Mouse (Mus musculus): Measurements from ENCODE around the gene Sema4d. TPM values are rescaled to one million over a fixed set of nuclear protein-coding genes. Genes with fewer than 3 reads are reported as not detected.

The Sema4d gene
- polyA plus RNA-seq, 1 experiment from 2014 or later: 5.4 TPM

DNA sequence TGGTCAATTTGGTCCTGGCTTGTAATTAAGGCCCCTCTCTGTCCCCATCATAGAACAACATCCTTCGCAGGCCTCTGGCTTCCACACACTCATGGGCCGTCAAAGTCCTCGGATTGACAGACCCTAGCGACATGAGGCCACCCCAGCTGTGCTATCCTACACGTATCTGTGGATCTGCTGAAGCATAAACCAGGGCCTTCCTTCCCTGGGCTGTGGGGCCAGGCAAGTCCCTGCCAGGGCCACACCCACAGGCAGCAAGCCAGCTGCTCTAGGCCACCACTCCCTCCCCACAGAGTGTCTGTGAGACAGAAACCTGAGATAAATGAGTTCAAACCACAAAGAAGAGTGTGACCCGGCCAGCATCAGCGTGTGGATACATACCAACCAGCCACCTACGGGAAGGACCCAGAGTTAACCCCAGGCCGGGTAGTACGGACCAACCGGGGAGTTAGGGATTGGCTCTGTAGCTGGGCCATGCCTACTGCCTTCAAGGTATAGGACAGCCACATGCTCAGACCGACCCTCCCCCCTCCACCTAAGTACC, 45.5 kb downstream of the Sema4d start:
- H3K36me3 ChIP-seq: no peaks in the 10 kb centered on the region
- WGBS: 64% methylated on average over 12 of the region's 12 CpGs
- ATAC-seq (ENCODE audit: insufficient number of reproducible peaks, insufficient read depth, low FRiP score, low TSS enrichment, low read depth): peak; percentile 38; the same call in 1 of the 2 replicates
- no peaks in the 10 kb centered on the region for H3K9me3 ChIP-seq
- H3K4me2 ChIP-seq: no peak overlapping the region
- H3K27me3 ChIP-seq: no peaks in the 10 kb centered on the region
- H3K9ac ChIP-seq (replicated peaks): 0 out of 2 replicates have a peak overlapping the region, but pooled peaks have one; percentile 27
- no peak overlapping the region for H3K27ac ChIP-seq
- H3K4me3 ChIP-seq (replicated peaks): no peak overlapping the region
- H3K4me1 ChIP-seq (replicated peaks): peaks cover 41% of the 10 kb centered on the region

DNA sequence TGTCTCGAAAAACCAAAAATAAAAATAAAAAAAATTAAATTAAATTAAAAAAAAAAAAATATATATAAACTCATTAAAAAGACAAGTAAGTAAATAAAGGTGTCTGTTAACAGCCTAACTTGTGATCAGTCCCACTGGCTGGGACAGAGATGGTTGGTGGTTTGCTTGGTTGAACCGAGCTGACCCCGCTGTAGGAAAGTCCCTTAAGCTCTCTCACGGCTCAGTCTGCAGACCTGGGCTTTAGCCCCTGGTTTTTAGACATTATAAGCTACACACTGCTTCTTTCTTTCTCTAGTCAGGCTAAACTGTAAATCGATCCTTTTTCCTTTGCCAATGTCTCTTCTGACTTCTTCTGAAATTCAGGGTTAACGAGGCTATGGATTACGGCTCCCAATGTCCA, 46.5 kb downstream of the Sema4d start:
- Histone ChIP-seq H3K4me2 (no peak overlapping the region), H3K4me1 (replicated peaks) (peaks cover 34% of the 10 kb centered on the region), H3K27ac (no peak overlapping the region), H3K36me3 (no peaks in the 10 kb centered on the region), H3K9me3 (no peaks in the 10 kb centered on the region), H3K27me3 (no peaks in the 10 kb centered on the region), H3K4me3 (replicated peaks) (no peak overlapping the region), H3K9ac (replicated peaks) (no peak overlapping the region)
- ATAC-seq (ENCODE audit: insufficient number of reproducible peaks, insufficient read depth, low FRiP score, low TSS enrichment, low read depth): no peak
- WGBS: 78% methylated on average over 7 of the region's 7 CpGs

DNA sequence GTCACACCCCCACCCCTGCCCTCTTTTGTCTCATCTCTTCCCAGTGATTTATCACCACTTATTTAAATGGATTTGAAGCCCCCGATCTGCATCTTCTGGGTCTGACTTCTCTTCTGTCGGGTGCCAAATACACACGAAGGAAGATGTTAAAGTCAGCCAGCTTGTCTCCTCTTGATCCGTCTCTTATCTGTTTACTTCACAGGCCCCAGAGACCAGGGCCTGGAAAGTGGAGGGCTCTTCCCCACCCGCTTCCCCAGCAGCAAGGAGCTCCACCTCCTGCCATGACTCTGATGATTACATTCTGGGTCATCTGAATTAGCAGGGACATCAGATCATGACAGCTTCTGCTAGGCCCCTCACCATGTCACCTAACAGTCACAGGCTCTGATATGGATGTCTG, 47.7 kb downstream of the Sema4d start:
- Histone ChIP-seq H3K4me3 (replicated peaks) (no peak overlapping the region), H3K4me1 (replicated peaks) (peaks cover 34% of the 10 kb centered on the region), H3K36me3 (no peaks in the 10 kb centered on the region), H3K9me3 (no peaks in the 10 kb centered on the region), H3K27me3 (no peaks in the 10 kb centered on the region), H3K9ac (replicated peaks) (no peak overlapping the region), H3K4me2 (no peak overlapping the region), H3K27ac (no peak overlapping the region)
- 38% methylated on average over 5 of the region's 5 CpGs for WGBS
- ATAC-seq (ENCODE audit: insufficient number of reproducible peaks, insufficient read depth, low FRiP score, low TSS enrichment, low read depth): no peak

DNA sequence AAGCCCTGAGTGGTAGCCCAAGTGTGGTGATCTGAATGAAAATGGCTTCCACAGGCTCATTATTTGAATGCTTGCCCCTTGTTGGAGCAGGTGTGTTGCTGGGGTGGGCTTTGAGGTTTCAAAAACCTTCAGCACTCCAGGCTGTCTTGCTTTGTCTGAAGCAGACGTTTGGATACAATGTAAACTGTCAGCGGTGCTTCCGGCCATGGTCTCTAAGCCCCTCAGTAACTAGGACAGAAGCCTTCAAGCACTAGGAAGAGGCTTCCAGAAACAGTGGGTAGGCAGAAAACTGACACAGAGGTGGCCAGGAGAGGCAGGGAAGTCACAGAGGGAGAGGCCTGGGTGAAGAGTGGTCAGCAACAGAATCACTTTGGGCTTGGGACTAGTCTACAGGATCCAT, 49.7 kb downstream of the Sema4d start:
- Histone ChIP-seq H3K9ac (replicated peaks) (no peak overlapping the region), H3K4me2 (no peak overlapping the region), H3K4me3 (replicated peaks) (no peak overlapping the region), H3K4me1 (replicated peaks) (peaks cover 18% of the 10 kb centered on the region), H3K27ac (no peak overlapping the region), H3K9me3 (no peaks in the 10 kb centered on the region), H3K27me3 (no peaks in the 10 kb centered on the region), H3K36me3 (no peaks in the 10 kb centered on the region)
- WGBS: 84% methylated on average over 3 of the region's 3 CpGs
- no peak for ATAC-seq (ENCODE audit: insufficient number of reproducible peaks, insufficient read depth, low FRiP score, low TSS enrichment, low read depth)

DNA sequence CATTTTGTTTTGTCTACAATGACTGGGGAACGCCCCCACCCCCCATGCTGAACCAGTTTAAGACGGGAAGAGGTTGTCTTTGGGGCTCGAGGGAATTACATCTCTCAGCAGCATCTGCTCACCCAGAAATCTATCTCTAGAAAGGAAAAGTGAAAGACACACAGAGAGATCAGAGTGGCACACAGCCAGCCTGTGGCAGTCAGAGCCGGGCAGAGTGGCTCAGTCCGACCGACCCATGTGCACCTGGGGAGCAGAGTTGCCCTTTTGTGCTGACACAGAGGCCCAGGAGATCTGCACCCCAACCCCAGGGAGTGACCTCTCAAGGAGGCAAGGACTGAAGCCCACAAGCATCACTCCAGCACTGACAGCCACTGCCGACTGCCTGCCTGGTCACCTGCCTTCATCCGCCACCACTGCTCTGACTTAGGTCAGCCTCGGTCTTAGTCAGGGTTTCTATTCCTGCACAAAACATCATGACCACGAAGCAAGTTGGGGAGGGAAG, 50.9 kb downstream of the Sema4d start:
- Histone ChIP-seq H3K4me1 (replicated peaks) (peaks cover 6% of the 10 kb centered on the region), H3K9ac (replicated peaks) (no peak overlapping the region), H3K27me3 (no peaks in the 10 kb centered on the region), H3K4me2 (no peak overlapping the region), H3K9me3 (no peaks in the 10 kb centered on the region), H3K36me3 (no peaks in the 10 kb centered on the region), H3K27ac (no peak overlapping the region), H3K4me3 (replicated peaks) (no peak overlapping the region)
- no peak for ATAC-seq (ENCODE audit: insufficient number of reproducible peaks, insufficient read depth, low FRiP score, low TSS enrichment, low read depth)
- 85% methylated on average over 10 of the region's 10 CpGs for WGBS

DNA sequence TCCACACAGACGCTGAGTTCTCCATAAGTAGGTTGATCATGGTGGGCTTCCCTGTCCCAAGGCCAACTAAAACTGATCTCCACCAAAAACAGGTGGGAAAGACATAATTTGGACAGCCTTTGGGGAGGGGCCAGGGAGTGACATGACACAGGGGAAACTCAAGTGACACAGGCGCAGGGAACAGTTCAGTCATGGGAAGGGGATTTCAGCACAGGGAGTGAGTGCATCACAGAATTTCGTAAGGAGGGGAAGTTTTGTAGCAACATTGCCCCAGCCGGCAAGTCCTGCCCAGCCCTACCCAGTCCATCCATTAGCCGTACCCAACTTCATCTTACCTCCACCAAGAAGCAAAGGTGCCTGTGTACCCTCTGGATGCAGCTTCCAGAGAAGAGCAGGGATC, 52.8 kb downstream of the Sema4d start:
- ATAC-seq (ENCODE audit: insufficient number of reproducible peaks, insufficient read depth, low FRiP score, low TSS enrichment, low read depth): no peak
- Histone ChIP-seq H3K9me3 (no peaks in the 10 kb centered on the region), H3K4me2 (no peak overlapping the region), H3K9ac (replicated peaks) (no peak overlapping the region), H3K36me3 (no peaks in the 10 kb centered on the region), H3K27me3 (no peaks in the 10 kb centered on the region), H3K4me1 (replicated peaks) (no peaks in the 10 kb centered on the region), H3K4me3 (replicated peaks) (no peak overlapping the region), H3K27ac (no peak overlapping the region)
- WGBS: 78% methylated on average over 5 of the region's 5 CpGs

DNA sequence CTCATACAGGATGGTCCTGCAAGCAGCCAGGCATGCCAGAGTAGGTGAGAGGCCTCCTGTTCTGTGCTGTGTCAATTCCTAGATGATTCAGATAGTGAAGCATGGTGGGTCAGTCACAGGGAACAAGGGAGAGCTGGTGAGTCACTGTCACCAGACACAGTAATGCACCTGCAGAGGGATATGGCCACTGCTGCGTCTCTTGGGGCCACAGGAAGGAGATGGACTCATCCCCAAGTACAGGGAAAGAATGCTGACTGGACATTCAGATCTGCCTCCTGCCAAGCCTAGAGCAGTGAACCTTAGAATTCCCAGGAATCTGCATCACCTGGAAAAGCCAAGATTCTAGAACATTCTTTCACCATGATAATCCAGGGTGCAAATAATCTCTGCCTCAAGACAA, 53.8 kb downstream of the Sema4d start:
- no peak for ATAC-seq (ENCODE audit: insufficient number of reproducible peaks, insufficient read depth, low FRiP score, low TSS enrichment, low read depth)
- Histone ChIP-seq H3K4me3 (replicated peaks) (no peak overlapping the region), H3K36me3 (no peaks in the 10 kb centered on the region), H3K9me3 (no peaks in the 10 kb centered on the region), H3K27me3 (no peaks in the 10 kb centered on the region), H3K4me2 (no peak overlapping the region), H3K4me1 (replicated peaks) (no peaks in the 10 kb centered on the region), H3K9ac (replicated peaks) (no peak overlapping the region), H3K27ac (no peak overlapping the region)
- 74% methylated on average over 1 of the region's 1 CpGs for WGBS

DNA sequence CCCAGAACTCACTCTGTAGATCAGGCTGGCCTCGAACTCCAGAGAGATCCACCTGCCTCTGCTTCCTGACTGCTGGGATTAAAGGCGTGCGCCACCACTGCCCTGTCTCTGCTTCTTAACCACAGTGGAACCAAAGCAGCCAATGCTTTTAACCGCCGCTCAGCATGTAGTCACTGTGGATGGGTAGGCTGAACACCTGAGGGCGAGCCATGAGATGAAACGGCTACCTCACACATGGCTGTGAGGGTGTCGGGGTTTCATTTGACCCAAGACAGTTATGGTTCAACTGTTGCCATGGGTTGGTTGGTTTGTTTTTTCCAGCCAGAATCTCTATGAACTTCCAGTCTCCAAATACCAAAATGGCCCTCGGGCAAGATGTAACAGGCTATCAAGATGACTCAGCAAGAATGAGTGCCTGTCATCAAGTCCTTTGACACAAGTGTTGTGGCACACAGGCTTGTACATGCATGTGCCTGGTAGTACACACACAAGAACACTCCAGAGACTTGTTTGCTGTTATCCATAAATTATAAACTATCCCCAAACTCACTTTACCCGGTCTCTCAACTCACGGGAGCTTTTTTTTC, 54.9 kb downstream of the Sema4d start:
- no peak overlapping the region for H3K9ac ChIP-seq (replicated peaks)
- H3K4me3 ChIP-seq (replicated peaks): no peak overlapping the region
- no peaks in the 10 kb centered on the region for H3K9me3 ChIP-seq
- no peak for ATAC-seq (ENCODE audit: insufficient number of reproducible peaks, insufficient read depth, low FRiP score, low TSS enrichment, low read depth)
- no peak overlapping the region for H3K27ac ChIP-seq
- no peaks in the 10 kb centered on the region for H3K27me3 ChIP-seq
- no peaks in the 10 kb centered on the region for H3K36me3 ChIP-seq
- 93% methylated on average over 11 of the region's 11 CpGs for WGBS
- H3K4me1 ChIP-seq (replicated peaks): no peaks in the 10 kb centered on the region
- H3K4me2 ChIP-seq: no peak overlapping the region

DNA sequence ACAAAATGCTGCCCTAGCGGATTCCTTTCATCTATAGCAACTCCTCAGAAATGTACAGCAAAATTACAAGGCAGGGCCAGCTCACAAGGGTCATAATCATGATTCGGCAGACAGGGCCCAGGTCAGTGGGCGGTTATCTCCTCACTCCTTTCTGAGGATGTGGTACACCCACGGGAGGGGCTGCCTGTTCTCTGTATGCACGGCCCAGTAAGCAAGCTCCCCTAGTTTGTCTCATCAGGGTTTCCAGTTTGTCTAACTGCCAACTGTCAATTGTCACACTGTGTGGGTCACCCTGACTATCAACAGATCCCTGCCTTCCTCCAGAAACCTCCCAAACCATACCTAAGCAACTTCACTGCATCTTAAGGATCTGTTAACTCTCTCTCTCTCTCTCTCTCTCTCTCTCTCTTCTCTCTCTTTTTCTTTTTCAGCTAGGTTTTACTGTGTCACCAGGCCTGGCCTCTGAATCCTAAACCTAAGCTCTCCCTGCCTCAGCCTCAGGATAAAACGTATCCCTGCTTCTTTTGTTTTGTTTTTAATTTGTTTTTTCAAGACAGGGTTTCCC, 55.5 kb downstream of the Sema4d start:
- ATAC-seq (ENCODE audit: insufficient number of reproducible peaks, insufficient read depth, low FRiP score, low TSS enrichment, low read depth): no peak
- H3K27ac ChIP-seq: no peak overlapping the region
- 72% methylated on average over 6 of the region's 6 CpGs for WGBS
- no peaks in the 10 kb centered on the region for H3K27me3 ChIP-seq
- no peak overlapping the region for H3K4me2 ChIP-seq
- H3K4me3 ChIP-seq (replicated peaks): no peak overlapping the region
- H3K36me3 ChIP-seq: no peaks in the 10 kb centered on the region
- H3K9me3 ChIP-seq: no peaks in the 10 kb centered on the region
- no peaks in the 10 kb centered on the region for H3K4me1 ChIP-seq (replicated peaks)
- no peak overlapping the region for H3K9ac ChIP-seq (replicated peaks)

DNA sequence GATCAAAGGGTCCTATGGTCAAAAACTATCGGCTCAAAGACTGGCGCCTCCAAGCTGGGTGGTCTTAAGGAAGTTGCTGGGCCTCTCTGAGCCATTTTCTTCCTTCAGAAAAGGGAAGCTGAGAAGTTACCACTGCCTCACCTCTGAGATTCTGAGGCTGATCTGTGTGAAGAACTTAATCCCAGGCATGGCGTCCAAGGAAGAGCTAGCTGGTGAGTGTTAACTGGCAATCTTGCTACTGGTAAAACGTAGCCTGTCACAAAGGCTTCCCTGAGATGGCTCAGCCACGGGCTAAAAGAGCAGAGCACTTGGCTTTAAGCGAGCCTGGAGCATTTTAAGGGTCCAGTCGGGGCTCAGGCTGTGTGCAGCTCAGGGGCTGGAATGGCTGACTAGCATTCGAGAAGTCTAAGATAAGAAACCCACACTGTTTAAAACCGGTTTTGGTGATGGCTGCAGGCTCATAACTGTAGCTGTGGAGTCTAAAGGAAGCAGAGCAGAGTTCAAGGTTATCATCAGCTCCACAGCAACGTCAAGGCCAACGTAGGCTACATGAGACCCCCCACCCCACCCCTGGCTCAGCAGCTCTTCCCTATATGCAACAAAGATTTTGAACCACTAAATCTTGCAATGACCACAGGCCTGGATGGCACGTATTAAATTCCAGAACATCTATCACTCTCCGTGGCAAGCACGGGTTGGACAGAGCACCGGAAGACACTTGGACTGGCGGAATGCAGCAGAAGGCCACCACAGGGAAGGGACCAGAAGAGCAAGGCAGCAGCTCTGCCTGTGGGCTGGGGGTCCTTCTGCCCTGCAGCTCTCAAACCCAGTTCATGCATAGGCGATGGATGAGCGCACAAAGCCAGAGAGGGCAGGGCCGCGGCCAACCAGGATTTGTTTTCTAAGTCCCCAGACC, 56.3 kb downstream of the Sema4d start:
- ATAC-seq (ENCODE audit: insufficient number of reproducible peaks, insufficient read depth, low FRiP score, low TSS enrichment, low read depth): no peak
- Histone ChIP-seq H3K9ac (replicated peaks) (no peak overlapping the region), H3K4me3 (replicated peaks) (no peak overlapping the region), H3K27ac (no peak overlapping the region), H3K27me3 (no peaks in the 10 kb centered on the region), H3K4me2 (no peak overlapping the region), H3K4me1 (replicated peaks) (no peaks in the 10 kb centered on the region; the same call in 1 of the 2 replicates), H3K36me3 (no peaks in the 10 kb centered on the region), H3K9me3 (no peaks in the 10 kb centered on the region)
- WGBS: 73% methylated on average over 20 of the region's 20 CpGs

Measured in limb, embryonic 12.5 days (tissue).